Mouse (Mus musculus) G1E (cell line): Measurements from ENCODE around the gene Hyal3. TPM values are rescaled to one million over a fixed set of nuclear protein-coding genes. Genes with fewer than 3 reads are reported as not detected.

Source experiments
- ATAC-seq: 2 replicates; pipeline ENCODE4 v1.8.0; 2016; ENCODE audit warnings: mild to moderate bottlenecking; ENCODE audit not compliant: insufficient number of reproducible peaks, poor library complexity, low FRiP score, severe bottlenecking; ENCODE audit errors: extremely low read depth
- DNase-seq: peaks from one replicate; pipeline ENCODE4 v3.0.0; 2012; ENCODE audit warnings: low spot score
- H3K27me3 ChIP-seq: 2 replicates; pipeline ENCODE4 v1.6.1; 2012; ENCODE audit warnings: mild to moderate bottlenecking, low read length, inconsistent platforms; ENCODE audit not compliant: insufficient read depth
- H3K36me3 ChIP-seq: replicated peaks from 2 replicates; pipeline ENCODE3; 2012; ENCODE audit warnings: mild to moderate bottlenecking, inconsistent platforms
- H3K4me1 ChIP-seq: 2 replicates; pipeline ENCODE4 v1.6.1; 2012; ENCODE audit warnings: low read depth, low read length, inconsistent platforms, mixed read lengths; ENCODE audit not compliant: insufficient read depth
- H3K4me3 ChIP-seq: 2 replicates; pipeline ENCODE4 v1.5.1; 2012; ENCODE audit warnings: low read depth, mild to moderate bottlenecking, inconsistent platforms, low read length, moderate library complexity, mixed read lengths
- H3K9me3 ChIP-seq: replicated peaks from 2 replicates; pipeline ENCODE4 v1.6.1; 2012; ENCODE audit warnings: inconsistent platforms
- CTCF ChIP-seq: IDR thresholded peaks from 2 replicates; pipeline ENCODE4 v1.5.1; 2012; ENCODE audit warnings: low read depth, low read length, inconsistent platforms, mixed read lengths
- GATA1 ChIP-seq: IDR thresholded peaks from 2 replicates; pipeline ENCODE4 v1.6.1; 2012; ENCODE audit warnings: borderline replicate concordance, low read length, inconsistent platforms, mixed read lengths
- GATA2 ChIP-seq: IDR thresholded peaks from 2 replicates; pipeline ENCODE4 v1.6.1; 2012; ENCODE audit warnings: low read depth, low read length, inconsistent platforms, borderline replicate concordance
- POLR2AphosphoS5 ChIP-seq: IDR thresholded peaks from 2 replicates; pipeline ENCODE4 v1.6.1; 2012; ENCODE audit warnings: low read depth, low read length, inconsistent platforms; ENCODE audit not compliant: insufficient replicate concordance
- TAL1 ChIP-seq: conservative IDR thresholded peaks from 2 replicates; pipeline ENCODE4 v1.6.1; 2012; ENCODE audit warnings: low read depth, low read length, inconsistent platforms, mixed read lengths
- polyA plus RNA-seq: library from polyadenylated mRNA; stranded (reverse); fragments of >175 nt; gene quantifications from 2 replicates; pipeline ENCODE4 v1.2.3, GENCODE M21; 2012
- total RNA-seq, 2 experiments: library from RNA; stranded (forward) in 1 of 2; stranded (reverse) in 1 of 2; fragments of 200-1000 nt in 1 of 2; fragments of >200 nt in 1 of 2; fragmentation: Nextera tagmentation in 1 of 2; gene quantifications; 2 replicates each; pipeline ENCODE4 v1.2.3; 2014 to 2017

The Hyal3 gene
- total and polyA plus RNA-seq, 3 experiments: 0.53 to 4.6 (median 1.4) TPM

GRCm38 (mm10) chr9:107540420-107540819, 40.2 kb upstream of the Hyal3 start:
- H3K27me3 ChIP-seq: no peaks in the 10 kb centered on the region
- TF ChIP-seq POLR2AphosphoS5: no peak
- no peak for TF ChIP-seq TAL1
- no peak for TF ChIP-seq GATA1
- TF ChIP-seq GATA2: no peak
- TF ChIP-seq CTCF: no peak
- ATAC-seq (no peak), DNase-seq (no peak)
- H3K36me3 ChIP-seq: peaks cover 81% of the 10 kb centered on the region
- H3K4me1 ChIP-seq: peaks cover 81% of the 10 kb centered on the region
- no peaks in the 10 kb centered on the region for H3K9me3 ChIP-seq
- no peak overlapping the region for H3K4me3 ChIP-seq

- Histone ChIP-seq H3K4me1 (peaks cover 79% of the 10 kb centered on the region), H3K4me3 (peak overlapping the region; percentile 79; the same call in 1 of the 2 replicates), H3K27me3 (no peaks in the 10 kb centered on the region), H3K9me3 (no peaks in the 10 kb centered on the region), H3K36me3 (peaks cover 80% of the 10 kb centered on the region)
- no peak for ATAC-seq
- no peak for DNase-seq
- TF ChIP-seq GATA1: no peak
- TF ChIP-seq TAL1: no peak
- no peak for TF ChIP-seq POLR2AphosphoS5
- TF ChIP-seq GATA2: no peak
- no peak for TF ChIP-seq CTCF
Measured at GRCm38 (mm10) chr9:107541005-107541404, 39.6 kb upstream of the Hyal3 start.

GRCm38 (mm10) chr9:107541474-107542351, 38.9 kb upstream of the Hyal3 start, which contains the start of the genes Cyb561d2 and Nprl2:
Gene Cyb561d2 (minus strand): TSS chr9:107542193.
Gene Nprl2 (plus strand): TSS chr9:107542226.
- peaks cover 80% of the 10 kb centered on the region for H3K36me3 ChIP-seq
- ATAC-seq (peak; percentile 85), DNase-seq (peak; percentile 94)
- peak within 1 kb of the TSS; percentile 79 for H3K4me3 ChIP-seq
- no peaks in the 10 kb centered on the region for H3K27me3 ChIP-seq
- H3K4me1 ChIP-seq: peaks cover 79% of the 10 kb centered on the region
- TF ChIP-seq CTCF: no peak
- TF ChIP-seq TAL1: no peak
- no peak for TF ChIP-seq GATA1
- no peak for TF ChIP-seq GATA2
- no peak for TF ChIP-seq POLR2AphosphoS5
- H3K9me3 ChIP-seq: no peaks in the 10 kb centered on the region

- no peaks in the 10 kb centered on the region for H3K9me3 ChIP-seq
- ATAC-seq: no peak
- TF ChIP-seq TAL1 (no peak), CTCF (no peak), POLR2AphosphoS5 (no peak), GATA2 (no peak)
- H3K27me3 ChIP-seq: no peaks in the 10 kb centered on the region
- peaks cover 74% of the 10 kb centered on the region for H3K36me3 ChIP-seq
- no peak for DNase-seq
- peaks cover 79% of the 10 kb centered on the region for H3K4me1 ChIP-seq
- peak overlapping the region; percentile 79 for H3K4me3 ChIP-seq
Measured at GRCm38 (mm10) chr9:107542352-107542686, 38.3 kb upstream of the Hyal3 start.

GRCm38 (mm10) chr9:107542721-107543120, 37.9 kb upstream of the Hyal3 start:
- DNase-seq: no peak
- Histone ChIP-seq H3K4me1 (peaks cover 79% of the 10 kb centered on the region), H3K36me3 (peaks cover 70% of the 10 kb centered on the region), H3K27me3 (no peaks in the 10 kb centered on the region), H3K4me3 (peak overlapping the region; percentile 79), H3K9me3 (no peaks in the 10 kb centered on the region)
- TF ChIP-seq GATA2 (no peak), GATA1 (no peak), CTCF (no peak), TAL1 (no peak), POLR2AphosphoS5 (no peak)
- no peak for ATAC-seq

- no peak for TF ChIP-seq GATA2
- TF ChIP-seq GATA1: no peak
- no peak for TF ChIP-seq POLR2AphosphoS5
- no peak for TF ChIP-seq CTCF
- TF ChIP-seq TAL1: no peak
- H3K36me3 ChIP-seq: peaks cover 64% of the 10 kb centered on the region
- H3K4me1 ChIP-seq: peaks cover 79% of the 10 kb centered on the region
- ATAC-seq: no peak
- H3K9me3 ChIP-seq: no peaks in the 10 kb centered on the region
- no peaks in the 10 kb centered on the region for H3K27me3 ChIP-seq
- DNase-seq: no peak
- no peak overlapping the region; the same call in 1 of the 2 replicates for H3K4me3 ChIP-seq
Measured at GRCm38 (mm10) chr9:107543299-107543698, 37.3 kb upstream of the Hyal3 start.
